ENCODE assay signal across 26 mouse cellular contexts in genomic region chr13:56253379-56253778, GRCm38 (mm10). TPM values are rescaled to one million over a fixed set of nuclear protein-coding genes. Genes with fewer than 3 reads are reported as not detected.
DNase-seq lines count a peak whose midpoint lies in the region; ATAC-seq and TF ChIP-seq lines count a peak whose summit lies in the region.
"Had no signal": no experiment of that assay in that cellular context is flagged by ENCODE, and none has a peak within 500 bp of the region (broad histone marks: within the 10 kb centered on the region; RNA-seq: fewer than 3 reads in every experiment).

No protein-coding gene starts in this region.

- WGBS in hindbrain, embryonic 10.5 days: 11% methylated on average over 3 of the region's 3 CpGs
- 20% methylated on average over 3 of the region's 3 CpGs for WGBS in hindbrain, postnatal 0 days
- WGBS in midbrain, embryonic 10.5 days: 16% methylated on average over 3 of the region's 3 CpGs
- 14% methylated on average over 3 of the region's 3 CpGs for WGBS in midbrain, embryonic 15.5 days
- WGBS in neural tube, embryonic 15.5 days: 21% methylated on average over 3 of the region's 3 CpGs

- no peak for DNase-seq in hindbrain, embryonic 10.5 days (ENCODE audit: low spot score)
- DNase-seq in hindbrain, postnatal 0 days (ENCODE audit: low spot score): no peak
- no peak for DNase-seq in midbrain, embryonic 10.5 days (ENCODE audit: low spot score)
- DNase-seq in neural tube, embryonic 10.5 days (ENCODE audit: extremely low spot score, low spot score): peak; percentile 33
- DNase-seq in MN1 (ENCODE audit: low spot score): no peak
- DNase-seq: adrenal gland, postnatal 14 days; cerebellum, adult 18-20 months; gastrocnemius, postnatal 14 days had no signal

- no peaks in the 10 kb centered on the region for H3K36me3 ChIP-seq in hindbrain, embryonic 10.5 days
- no peaks in the 10 kb centered on the region for H3K36me3 ChIP-seq in hindbrain, postnatal 0 days (ENCODE audit: insufficient read depth, low read length)
- H3K36me3 ChIP-seq in midbrain, embryonic 10.5 days: no peaks in the 10 kb centered on the region
- no peaks in the 10 kb centered on the region for H3K36me3 ChIP-seq in midbrain, embryonic 15.5 days (replicated peaks)
- no peaks in the 10 kb centered on the region for H3K36me3 ChIP-seq in neural tube, embryonic 15.5 days
- H3K36me3 ChIP-seq: embryonic facial prominence, embryonic 10.5 days; heart, embryonic 12.5 days; hindbrain, embryonic 15.5 days had no signal

- no peak overlapping the region for H3K4me2 ChIP-seq in hindbrain, postnatal 0 days (ENCODE audit: low read depth, low read length)
- no peak overlapping the region for H3K4me2 ChIP-seq in midbrain, embryonic 15.5 days
- H3K4me2 ChIP-seq in neural tube, embryonic 15.5 days: no peak overlapping the region
- H3K4me2 ChIP-seq: heart, embryonic 12.5 days had no signal

- peaks cover 100% of the 10 kb centered on the region for H3K27me3 ChIP-seq in hindbrain, embryonic 10.5 days (ENCODE audit: insufficient read depth, poor library complexity, severe bottlenecking)
- peaks cover 91% of the 10 kb centered on the region for H3K27me3 ChIP-seq in hindbrain, postnatal 0 days (ENCODE audit: insufficient read depth, low read length)
- H3K27me3 ChIP-seq in midbrain, embryonic 10.5 days (ENCODE audit: low read depth, poor library complexity, severe bottlenecking): peaks cover 100% of the 10 kb centered on the region
- H3K27me3 ChIP-seq in midbrain, embryonic 15.5 days (replicated peaks): peaks cover 92% of the 10 kb centered on the region
- peaks cover 99% of the 10 kb centered on the region for H3K27me3 ChIP-seq in neural tube, embryonic 15.5 days (replicated peaks)

- peak overlapping the region; percentile 89; the same call in 1 of the 2 replicates for H3K27ac ChIP-seq in hindbrain, embryonic 10.5 days
- H3K27ac ChIP-seq in hindbrain, postnatal 0 days: no peak overlapping the region
- no peak overlapping the region for H3K27ac ChIP-seq in midbrain, embryonic 10.5 days (replicated peaks)
- H3K27ac ChIP-seq in midbrain, embryonic 15.5 days: no peak overlapping the region
- no peak overlapping the region for H3K27ac ChIP-seq in neural tube, embryonic 15.5 days (replicated peaks)
- H3K27ac ChIP-seq: embryonic facial prominence, embryonic 10.5 days; hindbrain, embryonic 15.5 days had no signal

- H3K9me3 ChIP-seq in hindbrain, embryonic 10.5 days: no peaks in the 10 kb centered on the region
- no peaks in the 10 kb centered on the region for H3K9me3 ChIP-seq in hindbrain, postnatal 0 days (ENCODE audit: low read length)
- H3K9me3 ChIP-seq in midbrain, embryonic 10.5 days (replicated peaks): no peaks in the 10 kb centered on the region
- no peaks in the 10 kb centered on the region for H3K9me3 ChIP-seq in midbrain, embryonic 15.5 days
- no peaks in the 10 kb centered on the region for H3K9me3 ChIP-seq in neural tube, embryonic 15.5 days (replicated peaks)
- H3K9me3 ChIP-seq: embryonic facial prominence, embryonic 10.5 days; forebrain, embryonic 13.5 days; heart, embryonic 12.5 days; hindbrain, embryonic 15.5 days had no signal

- no peak overlapping the region for H3K9ac ChIP-seq in hindbrain, postnatal 0 days (replicated peaks; ENCODE audit: low read length)
- H3K9ac ChIP-seq in midbrain, embryonic 15.5 days: no peak overlapping the region
- H3K9ac ChIP-seq in neural tube, embryonic 15.5 days (replicated peaks): no peak overlapping the region
- H3K9ac ChIP-seq: forebrain, postnatal 0 days; heart, embryonic 12.5 days; hindbrain, embryonic 15.5 days had no signal

- no peak overlapping the region for H3K4me3 ChIP-seq in hindbrain, embryonic 10.5 days
- H3K4me3 ChIP-seq in hindbrain, postnatal 0 days (ENCODE audit: low read length): no peak overlapping the region
- peak overlapping the region; percentile 56; the same call in 1 of the 2 replicates for H3K4me3 ChIP-seq in midbrain, embryonic 10.5 days
- H3K4me3 ChIP-seq in midbrain, embryonic 15.5 days: no peak overlapping the region
- no peak overlapping the region for H3K4me3 ChIP-seq in neural tube, embryonic 15.5 days (replicated peaks)
- H3K4me3 ChIP-seq: heart, embryonic 12.5 days had no signal

- ATAC-seq in hindbrain, postnatal 0 days: no peak
- no peak for ATAC-seq in midbrain, embryonic 15.5 days (replicated peaks)
- ATAC-seq in neural tube, embryonic 15.5 days (ENCODE audit: low FRiP score): no peak
- ATAC-seq: activated CD4-positive, CD25-positive, alpha-beta regulatory T cell, adult 4 months; inflammation-experienced regulatory T-cells, adult 6 months; Patski had no signal

- peaks cover 98% of the 10 kb centered on the region for H3K4me1 ChIP-seq in hindbrain, embryonic 10.5 days (replicated peaks)
- H3K4me1 ChIP-seq in hindbrain, postnatal 0 days (ENCODE audit: insufficient read depth, low read length): peaks cover 8% of the 10 kb centered on the region; the same call in 1 of the 2 replicates
- H3K4me1 ChIP-seq in midbrain, embryonic 10.5 days: peaks cover 99% of the 10 kb centered on the region
- peaks cover 40% of the 10 kb centered on the region for H3K4me1 ChIP-seq in midbrain, embryonic 15.5 days
- H3K4me1 ChIP-seq in neural tube, embryonic 15.5 days: peaks cover 28% of the 10 kb centered on the region

- no peak for TF ChIP-seq CTCF in hindbrain, postnatal 0 days (IDR thresholded peaks at IDR 0.05; ENCODE audit: low read depth)

RNA-seq across cellular contexts. Expression of gene Neurog1, which starts 1.4 kb away (rescaled TPM):
- polyA plus RNA-seq in hindbrain, embryonic 10.5 days (2016; fragmentation: Nextera tagmentation; extraction: Ambion mirVana): 28.4 and 33.7 TPM in 2 replicates
- total RNA-seq in hindbrain, postnatal 0 days (2014; rRNA removed): 0.14 and 0.42 TPM in 2 replicates
- 0.10 and 0.30 TPM in 2 replicates for polyA plus RNA-seq in hindbrain, postnatal 0 days (2015; fragmentation: Nextera tagmentation; extraction: Ambion mirVana)
- 33.7 and 34.4 TPM in 2 replicates for polyA plus RNA-seq in midbrain, embryonic 10.5 days (2016; fragmentation: Nextera tagmentation; extraction: Ambion mirVana)
- polyA plus RNA-seq in midbrain, embryonic 15.5 days (2015; fragmentation: Nextera tagmentation; extraction: Ambion mirVana): 3.9 and 6.1 TPM in 2 replicates
- polyA plus RNA-seq in neural tube, embryonic 15.5 days (2015; fragmentation: Nextera tagmentation; extraction: Ambion mirVana): 0.18 TPM in 1 of 2 replicates, not detected in the other
- total RNA-seq: adrenal gland, adult 18-20 months; adrenal gland, postnatal 14 days; forebrain, postnatal 0 days; gastrocnemius, adult 18-20 months; gastrocnemius, postnatal 14 days; heart, adult 8-10 months; heart, postnatal 25 days; MEL had no signal
- polyA plus RNA-seq: activated CD4-positive, CD25-positive, alpha-beta regulatory T cell, adult 4 months; C2C12; forebrain, postnatal 0 days; gonadal fat pad, adult 2 months; heart, embryonic 12.5 days; heart, embryonic 16.5 days; inflammation-experienced regulatory T-cells, adult 6 months had no signal

RNA-seq across cellular contexts. Expression of gene Cxcl14, which starts 43.0 kb away (rescaled TPM):
- polyA plus RNA-seq in hindbrain, embryonic 10.5 days (2016; fragmentation: Nextera tagmentation; extraction: Ambion mirVana): 6.1 and 12.5 TPM in 2 replicates
- total RNA-seq in hindbrain, postnatal 0 days (2014; rRNA removed): 17.5 and 20.2 TPM in 2 replicates
- polyA plus RNA-seq in hindbrain, postnatal 0 days (2015; fragmentation: Nextera tagmentation; extraction: Ambion mirVana): 19.2 and 19.9 TPM in 2 replicates
- polyA plus RNA-seq in midbrain, embryonic 10.5 days (2016; fragmentation: Nextera tagmentation; extraction: Ambion mirVana): 5.4 and 9.3 TPM in 2 replicates
- 16.4 and 22.7 TPM in 2 replicates for polyA plus RNA-seq in midbrain, embryonic 15.5 days (2015; fragmentation: Nextera tagmentation; extraction: Ambion mirVana)
- polyA plus RNA-seq in neural tube, embryonic 15.5 days (2015; fragmentation: Nextera tagmentation; extraction: Ambion mirVana): 3.9 and 4.9 TPM in 2 replicates
- total RNA-seq: MEL had no signal
- polyA plus RNA-seq: activated CD4-positive, CD25-positive, alpha-beta regulatory T cell, adult 4 months; inflammation-experienced regulatory T-cells, adult 6 months had no signal
